ENCODE assay signal across 25 mouse cellular contexts in the genomic region with DNA sequence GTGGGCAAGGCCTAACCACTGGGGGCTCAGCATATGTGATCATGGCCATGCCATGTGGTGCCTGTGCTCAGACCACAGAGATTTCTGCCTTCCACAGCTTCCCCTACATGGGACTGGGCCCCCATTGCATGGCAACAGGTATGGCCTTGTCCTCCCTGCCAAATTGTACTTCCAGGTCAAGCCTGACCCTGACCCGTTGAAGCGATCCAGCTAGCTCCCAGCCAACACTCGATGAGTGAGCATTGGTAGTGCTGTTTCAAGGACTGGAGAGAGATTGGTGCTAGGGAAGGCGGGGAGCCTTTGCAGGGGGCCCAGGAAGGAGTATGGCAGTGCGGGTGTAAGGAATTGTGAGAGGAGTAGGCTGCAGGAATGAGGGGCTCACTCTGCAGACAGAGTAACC. TPM values are rescaled to one million over a fixed set of nuclear protein-coding genes. Genes with fewer than 3 reads are reported as not detected.
DNase-seq lines count a peak whose midpoint lies in the region; ATAC-seq lines count a peak whose summit lies in the region.
"Had no signal": no experiment of that assay in that cellular context is flagged by ENCODE, and none has a peak within 500 bp of the region (broad histone marks: within the 10 kb centered on the region; RNA-seq: fewer than 3 reads in every experiment).

No protein-coding gene starts in this region.

- no peak overlapping the region for H3K4me3 ChIP-seq in embryonic facial prominence, embryonic 12.5 days
- no peak overlapping the region for H3K4me3 ChIP-seq in embryonic facial prominence, embryonic 10.5 days
- no peak overlapping the region for H3K4me3 ChIP-seq in hindbrain, embryonic 12.5 days
- H3K4me3 ChIP-seq: embryonic facial prominence, embryonic 13.5 days; forebrain, embryonic 10.5 days; forebrain, embryonic 13.5 days; hindbrain, embryonic 13.5 days; intestine, embryonic 15.5 days had no signal

- 0 out of 2 replicates have a peak, but pooled peaks have one; percentile 18 for ATAC-seq in embryonic facial prominence, embryonic 12.5 days (ENCODE audit: insufficient number of reproducible peaks, insufficient read depth, low FRiP score, low TSS enrichment)
- no peak for ATAC-seq in hindbrain, embryonic 12.5 days (ENCODE audit: low FRiP score)
- ATAC-seq: forebrain, embryonic 13.5 days; forebrain, embryonic 16.5 days; hindbrain, embryonic 16.5 days; intestine, embryonic 15.5 days; Patski had no signal

- DNase-seq in embryonic facial prominence, embryonic 10.5 days (ENCODE audit: low spot score) = no peak
- DNase-seq in adrenal gland, adult 2 months = peak; percentile 81
- DNase-seq in adrenal gland, postnatal 10 days = peak; percentile 48
- peak; percentile 71 to 74 for DNase-seq in adrenal gland, postnatal 36 days
- no peak for DNase-seq in ovary, adult 18-20 months (ENCODE audit: low spot score)
- DNase-seq: B cell, adult 2 months; cerebellum, adult 11-12 months; cerebellum, adult 8-10 months; cerebellum, postnatal 36 days; gastrocnemius, postnatal 14 days; heart, adult 11 months; kidney, adult 11 months had no signal

- no peak overlapping the region for H3K4me2 ChIP-seq in embryonic facial prominence, embryonic 12.5 days (replicated peaks)
- no peak overlapping the region for H3K4me2 ChIP-seq in hindbrain, embryonic 12.5 days (replicated peaks)
- H3K4me2 ChIP-seq: embryonic facial prominence, embryonic 13.5 days; forebrain, embryonic 13.5 days; heart, embryonic 11.5 days; hindbrain, embryonic 13.5 days; intestine, embryonic 15.5 days had no signal

- H3K9me3 ChIP-seq in embryonic facial prominence, embryonic 12.5 days = no peaks in the 10 kb centered on the region
- H3K9me3 ChIP-seq in embryonic facial prominence, embryonic 10.5 days = 0 out of 2 replicates have a peak, but pooled peaks cover 3% of the 10 kb centered on the region
- no peaks in the 10 kb centered on the region for H3K9me3 ChIP-seq in hindbrain, embryonic 12.5 days (replicated peaks)
- H3K9me3 ChIP-seq: embryonic facial prominence, embryonic 13.5 days; forebrain, embryonic 13.5 days; G1E; hindbrain, embryonic 13.5 days; intestine, embryonic 15.5 days had no signal

- H3K4me1 ChIP-seq in embryonic facial prominence, embryonic 12.5 days = no peaks in the 10 kb centered on the region; the same call in 1 of the 2 replicates
- H3K4me1 ChIP-seq in embryonic facial prominence, embryonic 10.5 days = peaks cover 7% of the 10 kb centered on the region
- no peaks in the 10 kb centered on the region for H3K4me1 ChIP-seq in hindbrain, embryonic 12.5 days
- H3K4me1 ChIP-seq: forebrain, embryonic 13.5 days; hindbrain, embryonic 13.5 days had no signal

- H3K27me3 ChIP-seq in embryonic facial prominence, embryonic 12.5 days = no peaks in the 10 kb centered on the region
- no peaks in the 10 kb centered on the region for H3K27me3 ChIP-seq in embryonic facial prominence, embryonic 10.5 days (replicated peaks; ENCODE audit: low read depth, poor library complexity, severe bottlenecking)
- H3K27me3 ChIP-seq in hindbrain, embryonic 12.5 days = no peaks in the 10 kb centered on the region
- H3K27me3 ChIP-seq: CH12.LX; embryonic facial prominence, embryonic 13.5 days; forebrain, embryonic 13.5 days; hindbrain, embryonic 13.5 days; intestine, embryonic 15.5 days; Patski had no signal

- H3K27ac ChIP-seq in embryonic facial prominence, embryonic 12.5 days = no peak overlapping the region
- H3K27ac ChIP-seq in embryonic facial prominence, embryonic 10.5 days (replicated peaks) = no peak overlapping the region
- no peak overlapping the region for H3K27ac ChIP-seq in hindbrain, embryonic 12.5 days
- H3K27ac ChIP-seq: embryonic facial prominence, embryonic 13.5 days; forebrain, embryonic 10.5 days; forebrain, embryonic 13.5 days; hindbrain, embryonic 13.5 days; intestine, embryonic 15.5 days had no signal

- 85% methylated on average over 5 of the region's 5 CpGs for WGBS in embryonic facial prominence, embryonic 12.5 days
- WGBS in embryonic facial prominence, embryonic 10.5 days = 90% methylated on average over 5 of the region's 5 CpGs
- 87% methylated on average over 5 of the region's 5 CpGs for WGBS in hindbrain, embryonic 12.5 days

- H3K36me3 ChIP-seq in embryonic facial prominence, embryonic 12.5 days = peaks cover 29% of the 10 kb centered on the region
- H3K36me3 ChIP-seq in embryonic facial prominence, embryonic 10.5 days (replicated peaks) = peaks cover 64% of the 10 kb centered on the region
- H3K36me3 ChIP-seq in hindbrain, embryonic 12.5 days = peaks cover 37% of the 10 kb centered on the region

- H3K9ac ChIP-seq in embryonic facial prominence, embryonic 12.5 days = no peak overlapping the region
- H3K9ac ChIP-seq in hindbrain, embryonic 12.5 days = no peak overlapping the region
- H3K9ac ChIP-seq: embryonic facial prominence, embryonic 13.5 days; forebrain, embryonic 13.5 days; hindbrain, embryonic 13.5 days; intestine, embryonic 15.5 days had no signal

RNA-seq across cellular contexts. Expression of gene Rangap1, which starts 21.1 kb away (rescaled TPM):
- polyA plus RNA-seq in embryonic facial prominence, embryonic 12.5 days (2016; fragmentation: Nextera tagmentation; extraction: Ambion mirVana) = 121 and 123 TPM in 2 replicates
- 161 and 173 TPM in 2 replicates for polyA plus RNA-seq in embryonic facial prominence, embryonic 10.5 days (2016; fragmentation: Nextera tagmentation; extraction: Ambion mirVana)
- total RNA-seq in adrenal gland, adult 2 months (2021) = 10 to 100 TPM; 57.1 to 73.0 TPM
- 20.8 and 24.9 TPM in 2 replicates for polyA plus RNA-seq in adrenal gland, adult 2 months (2012; rRNA removed)
- total RNA-seq in adrenal gland, postnatal 10 days (2021) = 10 to 100 TPM; 48.5 to 49.2 TPM
- 10 to 100 TPM; 54.2 to 78.8 TPM for total RNA-seq in adrenal gland, postnatal 36 days (2021)
- 131 and 134 TPM in 2 replicates for polyA plus RNA-seq in hindbrain, embryonic 12.5 days (2016; fragmentation: Nextera tagmentation; extraction: Ambion mirVana)

RNA-seq across cellular contexts. Expression of gene Zc3h7b, which starts 21.6 kb away (rescaled TPM):
- 36.4 and 41.1 TPM in 2 replicates for polyA plus RNA-seq in embryonic facial prominence, embryonic 12.5 days (2016; fragmentation: Nextera tagmentation; extraction: Ambion mirVana)
- polyA plus RNA-seq in embryonic facial prominence, embryonic 10.5 days (2016; fragmentation: Nextera tagmentation; extraction: Ambion mirVana) = 50.3 and 52.0 TPM in 2 replicates
- 10 to 100 TPM; 62.9 to 87.9 TPM for total RNA-seq in adrenal gland, adult 2 months (2021)
- 54.0 and 60.6 TPM in 2 replicates for polyA plus RNA-seq in adrenal gland, adult 2 months (2012; rRNA removed)
- 10 to 100 TPM; 73.2 to 78.2 TPM for total RNA-seq in adrenal gland, postnatal 10 days (2021)
- total RNA-seq in adrenal gland, postnatal 36 days (2021) = 10 to 100 TPM; 75.1 to 77.3 TPM
- polyA plus RNA-seq in hindbrain, embryonic 12.5 days (2016; fragmentation: Nextera tagmentation; extraction: Ambion mirVana) = 51.6 and 52.1 TPM in 2 replicates

RNA-seq across cellular contexts. Expression of gene Tef, which starts 35.8 kb away (rescaled TPM):
- 29.7 and 30.9 TPM in 2 replicates for polyA plus RNA-seq in embryonic facial prominence, embryonic 12.5 days (2016; fragmentation: Nextera tagmentation; extraction: Ambion mirVana)
- 15.9 and 16.0 TPM in 2 replicates for polyA plus RNA-seq in embryonic facial prominence, embryonic 10.5 days (2016; fragmentation: Nextera tagmentation; extraction: Ambion mirVana)
- total RNA-seq in adrenal gland, adult 2 months (2021) = 100 to 1,000 TPM in 1 of 2 experiments, 10 to 100 TPM in 1; 35.0 to 100 TPM
- 35.0 and 69.3 TPM in 2 replicates for polyA plus RNA-seq in adrenal gland, adult 2 months (2012; rRNA removed)
- 10 to 100 TPM; 68.4 to 74.1 TPM for total RNA-seq in adrenal gland, postnatal 10 days (2021)
- total RNA-seq in adrenal gland, postnatal 36 days (2021) = 100 to 1,000 TPM in 1 of 2 experiments, 10 to 100 TPM in 1; 61.4 to 101 TPM
- 30.0 and 31.9 TPM in 2 replicates for polyA plus RNA-seq in hindbrain, embryonic 12.5 days (2016; fragmentation: Nextera tagmentation; extraction: Ambion mirVana)

Comparison
In these comparisons a context has a peak if more than half of its experiments do, and no peak if none do; other contexts are left out.
1. DNase-seq: peak in adrenal gland, adult 2 months (single experiment), adrenal gland, postnatal 10 days (single experiment) and adrenal gland, postnatal 36 days (2 of 2); none in embryonic facial prominence, embryonic 10.5 days (single experiment) and ovary, adult 18-20 months (single experiment).